Mouse (Mus musculus) heart, adult 9 months (tissue): Measurements from ENCODE around the gene D630003M21Rik.

Source experiments
- DNase-seq, 2 experiments: peaks; one replicate each; pipeline ENCODE4 v3.0.0; 2022; ENCODE audit warnings: low spot score in 2 of 2

D630003M21Rik gene

GRCm38 (mm10) chr2:158194945-158195640, 33.9 kb downstream of the D630003M21Rik start:
- DNase-seq: peak in 1 of 2 experiments; percentile 38

- DNase-seq: no peak
Observed at GRCm38 (mm10) chr2:158193611-158194336, 35.2 kb downstream of the D630003M21Rik start.

DNA sequence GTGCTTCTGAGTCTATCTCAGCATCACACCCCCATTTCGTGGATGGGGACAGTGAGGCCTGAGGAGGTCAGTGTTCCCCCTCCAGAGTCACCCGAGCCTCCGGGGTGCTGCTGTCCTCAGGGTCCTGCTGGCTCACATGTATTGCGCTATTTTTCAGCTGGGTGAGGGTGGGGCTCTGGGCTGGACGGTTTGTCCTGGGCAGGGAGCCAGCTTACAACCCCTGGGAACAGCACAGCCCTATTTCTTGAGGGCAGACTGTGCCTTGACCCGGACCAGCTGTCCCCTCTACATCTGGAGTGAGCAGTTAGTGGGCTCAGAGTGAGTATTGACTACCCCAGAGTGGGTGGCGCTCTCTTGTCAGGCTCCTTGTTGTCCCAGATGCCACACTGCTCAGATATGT, 37.9 kb downstream of the D630003M21Rik start:
- peak; percentile 81 to 84 for DNase-seq

DNA sequence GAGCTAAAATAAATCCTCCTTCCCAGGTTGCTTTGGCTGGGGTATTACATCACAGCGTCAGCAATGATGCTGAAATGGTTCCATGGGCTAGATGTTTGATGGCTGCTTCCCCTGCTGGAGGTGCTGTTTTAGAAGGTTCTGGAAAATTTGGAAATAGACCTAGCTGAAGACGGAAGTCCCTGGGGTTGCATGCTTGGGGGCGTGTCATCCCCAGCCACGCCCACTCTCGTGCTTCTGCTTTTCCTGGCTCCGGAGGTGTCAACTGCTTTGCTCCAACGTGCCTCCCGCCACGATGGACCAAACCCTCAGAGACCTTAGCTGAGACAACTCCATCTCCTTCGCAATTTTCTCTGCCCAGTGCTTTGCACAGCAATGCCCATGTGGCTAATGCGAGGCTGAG, 39.6 kb downstream of the D630003M21Rik start:
- DNase-seq: no peak

DNA sequence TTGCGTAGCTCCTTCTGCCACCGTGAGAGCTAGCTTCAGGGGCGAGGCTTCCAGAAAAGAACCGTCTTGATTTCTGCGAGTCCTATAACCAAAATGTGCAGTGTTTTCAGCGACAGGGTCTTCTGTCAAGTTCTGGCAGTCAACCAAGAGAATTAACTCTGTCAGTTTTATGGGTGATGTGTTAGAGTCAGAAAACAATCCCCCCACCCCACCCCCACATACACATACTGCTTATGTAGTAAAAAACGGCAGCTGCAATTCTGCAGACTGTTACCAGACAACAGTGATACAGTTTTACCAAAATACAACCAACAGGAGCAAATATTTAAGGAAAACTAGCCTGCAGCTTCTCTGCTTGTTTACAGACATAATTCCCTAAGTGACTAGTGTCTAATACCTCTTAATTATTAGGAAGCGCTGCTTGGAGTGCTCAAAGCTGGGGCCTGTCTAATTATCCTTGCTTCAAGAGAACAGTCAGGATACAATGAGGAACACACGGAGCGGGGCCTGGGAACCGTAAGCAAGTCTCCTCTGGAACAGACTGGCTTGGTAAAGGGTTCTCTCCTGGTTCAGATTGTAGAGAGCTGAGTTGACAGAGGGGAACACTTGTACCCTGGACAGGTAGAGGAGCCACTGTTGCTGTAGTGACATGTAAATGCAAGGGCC, 42.7 kb downstream of the D630003M21Rik start:
- no peak for DNase-seq

DNA sequence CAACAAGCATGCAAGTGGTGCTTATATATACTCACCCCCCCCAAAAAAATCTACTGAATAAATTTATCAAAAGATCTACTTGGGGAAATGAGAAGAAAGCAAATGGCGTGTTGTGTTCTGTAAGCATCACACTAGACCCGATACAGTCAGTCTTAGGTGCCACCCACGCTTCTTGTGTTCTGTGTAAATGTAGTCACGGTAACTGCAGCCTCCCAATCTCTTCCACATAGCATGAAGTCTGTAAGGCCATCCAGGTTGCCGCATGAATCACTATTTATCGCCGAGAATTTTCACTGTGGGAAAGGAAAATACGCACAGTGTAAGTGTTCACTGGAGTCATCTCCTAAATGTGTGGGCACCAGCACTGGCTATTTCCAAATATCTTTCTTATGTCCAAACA, 45.8 kb downstream of the D630003M21Rik start:
- DNase-seq: no peak

GRCm38 (mm10) chr2:158181932-158182331, 47.1 kb downstream of the D630003M21Rik start:
- DNase-seq: no peak

DNA sequence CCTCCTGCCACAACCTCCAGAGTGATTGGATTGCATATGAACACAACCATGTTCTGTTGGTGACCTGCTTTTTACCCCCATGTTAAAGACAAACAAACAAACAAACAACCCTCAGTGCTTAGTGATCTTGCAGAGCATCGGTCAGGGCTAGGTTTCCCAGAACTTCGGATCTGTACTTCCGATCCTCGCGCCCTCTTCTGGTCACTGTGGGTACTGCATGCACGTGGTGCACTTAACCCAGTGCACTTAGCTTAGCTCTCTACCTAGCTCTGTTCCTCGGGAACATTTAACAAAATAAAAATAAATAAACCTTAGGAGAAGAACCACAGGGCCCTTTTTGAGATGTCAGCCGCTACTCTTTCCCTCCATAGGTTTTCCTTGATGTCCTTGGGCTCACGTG, 48.2 kb downstream of the D630003M21Rik start:
- no peak for DNase-seq

DNA sequence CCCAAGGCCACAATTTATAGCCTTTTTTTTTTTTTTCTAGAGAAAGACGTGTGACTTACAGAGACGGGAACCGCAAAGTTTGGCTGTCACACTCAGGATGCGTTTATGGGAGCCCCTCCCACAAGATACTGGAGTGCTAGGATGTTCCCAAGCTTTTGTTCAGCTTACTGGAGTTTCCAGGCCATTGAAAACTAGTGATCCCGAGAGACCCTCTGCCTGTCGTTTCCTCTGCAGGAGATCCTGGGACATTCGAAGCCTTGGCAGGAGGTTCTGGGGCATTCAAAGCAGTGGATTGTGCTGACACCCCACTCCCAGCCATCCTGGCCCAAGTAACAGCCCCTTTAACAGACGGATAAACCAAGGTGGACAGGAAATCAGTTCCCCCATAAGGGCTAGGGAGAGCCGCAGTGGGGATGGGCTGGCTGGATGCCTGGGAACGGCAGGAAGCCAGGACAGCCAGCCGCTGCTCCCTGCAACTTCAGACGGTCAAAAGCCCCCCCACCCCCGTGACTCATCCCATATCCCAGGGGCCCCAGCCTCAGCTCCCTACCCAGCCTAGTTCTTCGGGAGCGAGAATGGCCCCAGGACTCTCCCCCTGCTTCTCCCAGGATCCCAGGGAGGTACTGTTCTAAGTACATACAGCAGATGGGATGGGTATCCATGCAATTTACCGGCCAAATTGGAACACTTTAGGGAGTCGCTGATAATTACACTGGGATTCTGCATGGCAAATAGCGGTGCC, 49.5 kb downstream of the D630003M21Rik start:
- DNase-seq: peak; percentile 65 to 79

- peak; percentile 77 to 79 for DNase-seq
Observed at GRCm38 (mm10) chr2:158178696-158179369, 50.2 kb downstream of the D630003M21Rik start.

DNA sequence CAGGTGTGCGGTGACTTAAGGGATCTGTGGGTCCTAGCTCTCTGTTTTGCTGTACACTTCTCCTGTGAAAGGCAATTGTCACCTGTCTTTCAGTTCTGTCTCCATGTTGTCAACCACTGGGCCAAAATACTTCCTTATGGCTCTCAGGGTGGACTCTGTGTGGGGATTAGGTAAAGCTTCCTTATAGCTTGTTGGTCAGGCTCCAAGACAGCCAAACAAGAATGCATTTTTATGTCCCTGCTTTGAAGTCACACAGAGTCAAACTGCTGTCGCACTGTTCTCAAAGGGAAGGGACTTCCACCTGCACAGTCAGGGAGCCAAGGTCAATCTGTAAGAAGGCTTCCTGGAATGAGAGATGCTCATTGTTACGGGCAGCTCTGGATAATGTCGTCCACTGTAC, 50.9 kb downstream of the D630003M21Rik start:
- DNase-seq: no peak

- DNase-seq: no peak
Observed at GRCm38 (mm10) chr2:158177574-158177973, 51.4 kb downstream of the D630003M21Rik start.

GRCm38 (mm10) chr2:158176763-158177162, 52.3 kb downstream of the D630003M21Rik start:
- no peak for DNase-seq

GRCm38 (mm10) chr2:158175433-158175832, 53.6 kb downstream of the D630003M21Rik start:
- DNase-seq: no peak

- no peak for DNase-seq
Observed at GRCm38 (mm10) chr2:158174958-158175357, 54.1 kb downstream of the D630003M21Rik start.

- no peak for DNase-seq
Observed at GRCm38 (mm10) chr2:158174438-158174837, 54.6 kb downstream of the D630003M21Rik start.

DNA sequence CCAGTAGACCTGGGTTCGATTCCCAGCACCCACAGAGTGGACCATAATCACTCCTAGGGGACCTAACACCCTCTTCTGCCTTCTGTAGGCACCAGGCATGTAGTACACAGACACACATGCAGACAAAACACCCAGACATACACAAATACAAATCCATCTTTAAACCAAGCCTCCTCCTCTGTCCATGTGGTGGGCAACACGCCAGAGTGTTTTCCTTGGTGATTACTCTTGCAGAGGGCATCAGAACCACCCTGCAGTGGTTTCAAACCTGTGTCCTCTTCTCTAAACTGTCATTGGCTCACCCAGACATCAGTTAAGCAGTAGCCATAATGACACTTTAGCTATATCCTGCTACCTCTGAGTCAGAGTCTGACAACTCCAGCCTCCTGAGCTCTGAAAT, 58.6 kb downstream of the D630003M21Rik start:
- no peak for DNase-seq

DNA sequence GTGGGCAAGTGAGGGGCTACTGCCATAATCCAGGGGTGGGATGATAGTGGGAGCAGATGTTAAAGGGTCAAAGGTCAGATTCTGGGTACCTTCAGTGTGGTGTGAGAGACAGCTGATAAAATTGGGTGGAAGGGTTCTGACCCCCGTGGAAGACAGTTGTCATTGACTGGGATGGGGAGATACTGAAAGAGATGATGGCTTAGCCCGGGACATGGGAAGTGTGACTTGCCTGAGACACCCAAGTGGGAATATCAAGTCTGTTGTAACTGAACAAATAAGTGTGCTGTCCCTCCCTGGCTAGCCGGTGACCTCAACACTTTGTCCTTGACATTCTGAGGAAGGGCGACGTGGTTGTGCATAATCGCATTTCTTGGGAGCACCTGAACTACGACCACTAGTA, 59.3 kb downstream of the D630003M21Rik start:
- no peak for DNase-seq

- DNase-seq: no peak
Observed at GRCm38 (mm10) chr2:158169351-158169750, 59.7 kb downstream of the D630003M21Rik start.

DNA sequence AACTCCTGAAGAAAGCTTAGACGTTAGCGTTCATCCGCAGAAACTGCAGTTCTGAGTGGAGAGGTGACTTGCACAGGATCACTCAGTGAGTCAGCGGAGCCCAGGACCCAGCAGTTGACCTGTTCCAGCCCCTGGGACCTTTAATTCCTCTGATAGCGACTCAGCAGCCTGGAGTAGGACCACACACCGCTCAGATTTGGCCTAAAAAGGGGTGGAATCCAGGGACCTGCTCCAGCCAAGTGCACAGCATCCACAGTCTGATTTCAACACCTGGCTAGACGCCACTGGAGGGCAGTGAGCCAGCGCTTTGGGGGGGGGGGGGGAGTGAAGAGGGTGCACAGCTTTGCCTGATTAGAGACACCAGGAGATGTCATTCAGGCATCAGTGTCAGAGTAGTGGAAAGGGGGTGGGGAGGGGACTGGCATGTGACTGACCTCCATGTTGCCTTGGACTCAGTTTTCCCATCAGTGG, 60.2 kb downstream of the D630003M21Rik start:
- peak; percentile 61 to 62 for DNase-seq

- DNase-seq: no peak
Observed at GRCm38 (mm10) chr2:158167496-158168205, 61.4 kb downstream of the D630003M21Rik start.
